Mouse (Mus musculus): ENCODE measurements around the gene Krt81. TPM values are rescaled to one million over a fixed set of nuclear protein-coding genes. Genes with fewer than 3 reads are reported as not detected.
A peak's percentile ranks its signal among the peaks of the same experiment; 100 is the strongest.

Gene Krt81
- total and polyA plus RNA-seq, 2 experiments = not detected

DNA sequence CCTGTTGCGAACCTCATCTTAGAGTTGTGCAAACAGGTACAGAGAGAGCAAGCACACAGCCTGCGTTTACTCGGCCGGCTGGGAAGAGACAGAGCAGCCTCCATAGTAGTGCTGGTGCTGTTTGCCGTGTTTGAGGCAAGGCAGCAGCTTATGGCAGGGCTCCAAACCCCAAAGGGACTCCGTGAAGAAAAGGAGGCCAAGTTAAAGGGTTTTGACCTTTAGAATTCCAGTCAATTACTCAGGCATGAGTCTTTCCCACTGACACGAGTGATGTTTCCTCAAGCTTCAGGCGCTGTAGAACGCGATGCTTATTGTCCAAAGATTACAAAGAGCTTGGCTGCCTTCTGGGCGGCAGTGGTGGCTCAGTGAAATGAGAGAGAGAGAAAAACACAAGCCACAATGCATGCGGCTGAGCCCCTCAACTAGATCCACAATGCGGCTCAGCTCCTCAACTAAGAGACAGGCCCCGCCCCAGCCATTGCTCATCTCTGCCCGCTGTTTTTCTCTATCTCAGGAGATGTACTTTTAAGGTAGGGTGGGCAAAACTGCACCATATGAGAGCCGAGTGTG, 5.1 kb downstream of the Krt81 start:
- Histone ChIP-seq H3K4me3 (ENCODE audit: insufficient read depth, low read depth, low read length) (no peak overlapping the region), H3K27ac (replicated peaks; ENCODE audit: insufficient read depth, low read depth, low read length) (no peak overlapping the region), H3K79me2 (ENCODE audit: control insufficient read depth, insufficient read depth, low read length) (no peaks in the 10 kb centered on the region), H3K9ac (ENCODE audit: low read depth, low read length) (no peak overlapping the region), H3K4me1 (ENCODE audit: control insufficient read depth, insufficient read depth, low read length) (no peaks in the 10 kb centered on the region), H3K36me3 (ENCODE audit: control insufficient read depth, insufficient read depth, low read length) (no peaks in the 10 kb centered on the region), H3K27me3 (ENCODE audit: control insufficient read depth, insufficient read depth, low read length) (no peaks in the 10 kb centered on the region)
- DNase-seq (ENCODE audit: extremely low read depth, low read depth, low spot score) = no peak
- TF ChIP-seq POLR2A (IDR thresholded peaks at IDR 0.05; ENCODE audit: extremely low read depth, insufficient read depth, low read length) (no peak), CTCF (IDR thresholded peaks at IDR 0.05; ENCODE audit: low read depth, low read length) (no peak)
- 53% methylated on average over 16 of the region's 16 CpGs for WGBS

GRCm38 (mm10) chr15:101455891-101456290, 7.7 kb downstream of the Krt81 start:
- 90% methylated on average over 6 of the region's 6 CpGs for WGBS
- H3K4me3 ChIP-seq (ENCODE audit: insufficient read depth, low read depth, low read length) = no peak overlapping the region
- TF ChIP-seq POLR2A (IDR thresholded peaks at IDR 0.05; ENCODE audit: extremely low read depth, insufficient read depth, low read length) = no peak
- no peak for TF ChIP-seq CTCF (IDR thresholded peaks at IDR 0.05; ENCODE audit: low read depth, low read length)

GRCm38 (mm10) chr15:101455292-101455691, 8.3 kb downstream of the Krt81 start:
- TF ChIP-seq POLR2A (IDR thresholded peaks at IDR 0.05; ENCODE audit: extremely low read depth, insufficient read depth, low read length) = no peak
- TF ChIP-seq CTCF (IDR thresholded peaks at IDR 0.05; ENCODE audit: low read depth, low read length) = no peak
- WGBS = 87% methylated on average over 2 of the region's 2 CpGs
- Histone ChIP-seq H3K79me2 (ENCODE audit: control insufficient read depth, insufficient read depth, low read length) (no peaks in the 10 kb centered on the region), H3K36me3 (ENCODE audit: control insufficient read depth, insufficient read depth, low read length) (no peaks in the 10 kb centered on the region), H3K27me3 (ENCODE audit: control insufficient read depth, insufficient read depth, low read length) (no peaks in the 10 kb centered on the region), H3K4me1 (ENCODE audit: control insufficient read depth, insufficient read depth, low read length) (no peaks in the 10 kb centered on the region), H3K9ac (ENCODE audit: low read depth, low read length) (no peak overlapping the region), H3K4me3 (ENCODE audit: insufficient read depth, low read depth, low read length) (no peak overlapping the region), H3K27ac (replicated peaks; ENCODE audit: insufficient read depth, low read depth, low read length) (no peak overlapping the region)
- DNase-seq (ENCODE audit: extremely low read depth, low read depth, low spot score) = no peak

More at GRCm38 (mm10) chr15:101455891-101456290, 7.7 kb downstream of the Krt81 start:
- no peak for DNase-seq (ENCODE audit: extremely low read depth, low read depth, low spot score)
- Histone ChIP-seq H3K27me3 (ENCODE audit: control insufficient read depth, insufficient read depth, low read length) (no peaks in the 10 kb centered on the region), H3K9ac (ENCODE audit: low read depth, low read length) (no peak overlapping the region), H3K79me2 (ENCODE audit: control insufficient read depth, insufficient read depth, low read length) (no peaks in the 10 kb centered on the region), H3K36me3 (ENCODE audit: control insufficient read depth, insufficient read depth, low read length) (no peaks in the 10 kb centered on the region), H3K27ac (replicated peaks; ENCODE audit: insufficient read depth, low read depth, low read length) (no peak overlapping the region), H3K4me1 (ENCODE audit: control insufficient read depth, insufficient read depth, low read length) (no peaks in the 10 kb centered on the region)

DNA sequence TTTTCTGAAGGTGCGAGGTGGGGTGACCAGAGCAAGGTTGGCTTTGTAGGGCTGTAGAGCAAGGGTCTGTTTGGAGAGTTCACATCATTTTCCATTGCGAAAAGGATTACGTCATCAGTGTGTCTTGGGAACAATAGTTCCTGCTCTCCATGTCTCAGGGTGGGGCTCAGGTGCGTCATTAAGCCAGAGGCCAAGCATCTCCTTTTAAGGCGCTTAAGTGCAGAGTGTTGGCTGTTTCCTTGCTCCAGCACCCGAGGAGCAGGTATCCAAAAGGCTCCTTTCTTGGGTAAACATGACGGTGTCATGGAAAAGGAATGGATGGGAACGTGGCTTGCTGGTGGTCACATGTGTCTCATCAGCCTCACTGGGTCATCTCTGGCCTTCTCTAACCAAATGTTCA, 8.8 kb downstream of the Krt81 start:
- Histone ChIP-seq H3K79me2 (ENCODE audit: control insufficient read depth, insufficient read depth, low read length) (no peaks in the 10 kb centered on the region), H3K4me3 (ENCODE audit: insufficient read depth, low read depth, low read length) (no peak overlapping the region), H3K9ac (ENCODE audit: low read depth, low read length) (no peak overlapping the region), H3K27me3 (ENCODE audit: control insufficient read depth, insufficient read depth, low read length) (no peaks in the 10 kb centered on the region), H3K4me1 (ENCODE audit: control insufficient read depth, insufficient read depth, low read length) (no peaks in the 10 kb centered on the region), H3K36me3 (ENCODE audit: control insufficient read depth, insufficient read depth, low read length) (no peaks in the 10 kb centered on the region), H3K27ac (replicated peaks; ENCODE audit: insufficient read depth, low read depth, low read length) (no peak overlapping the region)
- WGBS = 82% methylated on average over 8 of the region's 8 CpGs
- TF ChIP-seq POLR2A (IDR thresholded peaks at IDR 0.05; ENCODE audit: extremely low read depth, insufficient read depth, low read length) = no peak
- no peak for TF ChIP-seq CTCF (IDR thresholded peaks at IDR 0.05; ENCODE audit: low read depth, low read length)
- no peak for DNase-seq (ENCODE audit: extremely low read depth, low read depth, low spot score)

GRCm38 (mm10) chr15:101453093-101453736, 10.3 kb downstream of the Krt81 start:
- Histone ChIP-seq H3K79me2 (ENCODE audit: control insufficient read depth, insufficient read depth, low read length) (no peaks in the 10 kb centered on the region), H3K36me3 (ENCODE audit: control insufficient read depth, insufficient read depth, low read length) (no peaks in the 10 kb centered on the region), H3K4me3 (ENCODE audit: insufficient read depth, low read depth, low read length) (no peak overlapping the region), H3K27me3 (ENCODE audit: control insufficient read depth, insufficient read depth, low read length) (no peaks in the 10 kb centered on the region), H3K9ac (ENCODE audit: low read depth, low read length) (no peak overlapping the region), H3K4me1 (ENCODE audit: control insufficient read depth, insufficient read depth, low read length) (no peaks in the 10 kb centered on the region), H3K27ac (replicated peaks; ENCODE audit: insufficient read depth, low read depth, low read length) (no peak overlapping the region)
- peak; percentile 23 for DNase-seq (ENCODE audit: extremely low read depth, low read depth, low spot score)
- WGBS = 8% methylated on average over 13 of the region's 13 CpGs
- TF ChIP-seq POLR2A (IDR thresholded peaks at IDR 0.05; ENCODE audit: extremely low read depth, insufficient read depth, low read length) (no peak), CTCF (IDR thresholded peaks at IDR 0.05; ENCODE audit: low read depth, low read length) (peak; percentile 81)

- H3K4me3 ChIP-seq (ENCODE audit: insufficient read depth, low read depth, low read length) = no peak within 1 kb of the TSS
- H3K27me3 ChIP-seq (ENCODE audit: control insufficient read depth, insufficient read depth, low read length) = no peaks in the 10 kb centered on the region
- 82% methylated on average over 2 of the region's 2 CpGs for WGBS
- H3K36me3 ChIP-seq (ENCODE audit: control insufficient read depth, insufficient read depth, low read length) = no peaks in the 10 kb centered on the region
- TF ChIP-seq POLR2A (IDR thresholded peaks at IDR 0.05; ENCODE audit: extremely low read depth, insufficient read depth, low read length) = no peak
- TF ChIP-seq CTCF (IDR thresholded peaks at IDR 0.05; ENCODE audit: low read depth, low read length) = no peak
- H3K27ac ChIP-seq (replicated peaks; ENCODE audit: insufficient read depth, low read depth, low read length) = no peak within 1 kb of the TSS
- no peaks in the 10 kb centered on the region for H3K4me1 ChIP-seq (ENCODE audit: control insufficient read depth, insufficient read depth, low read length)
- no peak for DNase-seq (ENCODE audit: extremely low read depth, low read depth, low spot score)
- no peaks in the 10 kb centered on the region for H3K79me2 ChIP-seq (ENCODE audit: control insufficient read depth, insufficient read depth, low read length)
- H3K9ac ChIP-seq (ENCODE audit: low read depth, low read length) = no peak within 1 kb of the TSS
Measured at GRCm38 (mm10) chr15:101447444-101447843, 16.1 kb downstream of the Krt81 start, which contains the start of gene Krt88. Gene Krt88 (plus strand): TSS chr15:101447744.

All from liver, adult 2 months (tissue).